Mouse (Mus musculus) stomach, postnatal 0 days (tissue): ENCODE measurements around the gene Mtrex. TPM values are rescaled to one million over a fixed set of nuclear protein-coding genes. Genes with fewer than 3 reads are reported as not detected.

Experiments used
- ATAC-seq: fragments of 200-750 bp; cut with Nextera tagmentation; 2 replicates; pipeline ENCODE4 v1.8.0; 2017; ENCODE audit not compliant: low FRiP score, low TSS enrichment
- DNase-seq: peaks from one replicate; pipeline ENCODE4 v3.0.0-alpha.2; 2016; ENCODE audit warnings: low spot score
- H3K27ac ChIP-seq: fragments of 300-500 bp; sonication (generic); replicated peaks from 2 replicates; pipeline ENCODE4 v1.5.1; 2014; ENCODE audit warnings: mild to moderate bottlenecking, control low read depth
- H3K27me3 ChIP-seq: fragments of 300-500 bp; sonication (generic); 2 replicates; pipeline ENCODE4 v1.6.1; 2014; ENCODE audit warnings: low read length; ENCODE audit not compliant: control insufficient read depth, insufficient read depth
- H3K36me3 ChIP-seq: fragments of 300-500 bp; sonication (generic); 2 replicates; pipeline ENCODE4 v1.6.1; 2014; ENCODE audit warnings: low read length, mixed read lengths; ENCODE audit not compliant: control insufficient read depth, insufficient read depth
- H3K4me1 ChIP-seq: fragments of 300-500 bp; sonication (generic); replicated peaks from 2 replicates; pipeline ENCODE4 v1.6.1; 2014; ENCODE audit warnings: antibody characterized with exemption; ENCODE audit not compliant: control insufficient read depth, insufficient read depth
- H3K4me2 ChIP-seq: fragments of 300-500 bp; sonication (generic); replicated peaks from 2 replicates; pipeline ENCODE4 v1.6.1; 2014; ENCODE audit warnings: low read depth, mild to moderate bottlenecking, control low read depth, moderate library complexity
- H3K4me3 ChIP-seq: fragments of 300-500 bp; sonication (generic); 2 replicates; pipeline ENCODE4 v1.5.1; 2014; ENCODE audit warnings: low read depth, low read length, control low read depth
- H3K9ac ChIP-seq: fragments of 300-500 bp; sonication (generic); 2 replicates; pipeline ENCODE4 v1.6.1; 2014; ENCODE audit warnings: mild to moderate bottlenecking, low read length, control low read depth, mixed read lengths
- H3K9me3 ChIP-seq: fragments of 300-500 bp; sonication (generic); 2 replicates; pipeline ENCODE4 v1.6.1; 2016; ENCODE audit warnings: low read length; ENCODE audit not compliant: control insufficient read depth
- CTCF ChIP-seq: IDR thresholded peaks from 2 replicates; pipeline ENCODE4 v1.5.1; 2016; ENCODE audit warnings: antibody characterized with exemption, low read depth, mild to moderate bottlenecking, moderate library complexity
- EP300 ChIP-seq: optimal IDR thresholded peaks from 2 replicates; pipeline ENCODE3; 2016; ENCODE audit warnings: antibody characterized with exemption
- WGBS: fragments of 180-500 bp; shearing (Covaris S2); extraction: QIAGEN DNeasy Blood & Tissue Kit; methylation state at CpG from one replicate; pipeline ENCODE4 v1.1.7; 2014; 5-methylcytosine and 5-hydroxymethylcytosine counted together
- polyA plus RNA-seq: library from polyadenylated mRNA; unstranded; fragments of >200 nt; fragmentation: Nextera tagmentation; extraction: Ambion mirVana; gene quantifications from 2 replicates; pipeline ENCODE4 v1.2.1, GENCODE M21; 2015

The Mtrex gene
- polyA plus RNA-seq, 1 experiment from 2014 or later: 21.5 TPM

GRCm38 (mm10) chr13:112902176-112902575 lies 25.0 kb downstream of the Mtrex start:
- no peaks in the 10 kb centered on the region for H3K9me3 ChIP-seq
- no peak overlapping the region for H3K9ac ChIP-seq
- no peak overlapping the region for H3K4me3 ChIP-seq
- TF ChIP-seq EP300: no peak
- no peak for TF ChIP-seq CTCF
- no peak for ATAC-seq
- no peak overlapping the region for H3K27ac ChIP-seq
- 73% methylated on average over 3 of the region's 3 CpGs for WGBS
- DNase-seq: no peak
- H3K36me3 ChIP-seq: peaks cover 18% of the 10 kb centered on the region
- H3K27me3 ChIP-seq: no peaks in the 10 kb centered on the region
- no peaks in the 10 kb centered on the region for H3K4me1 ChIP-seq
- H3K4me2 ChIP-seq: no peak overlapping the region

DNA sequence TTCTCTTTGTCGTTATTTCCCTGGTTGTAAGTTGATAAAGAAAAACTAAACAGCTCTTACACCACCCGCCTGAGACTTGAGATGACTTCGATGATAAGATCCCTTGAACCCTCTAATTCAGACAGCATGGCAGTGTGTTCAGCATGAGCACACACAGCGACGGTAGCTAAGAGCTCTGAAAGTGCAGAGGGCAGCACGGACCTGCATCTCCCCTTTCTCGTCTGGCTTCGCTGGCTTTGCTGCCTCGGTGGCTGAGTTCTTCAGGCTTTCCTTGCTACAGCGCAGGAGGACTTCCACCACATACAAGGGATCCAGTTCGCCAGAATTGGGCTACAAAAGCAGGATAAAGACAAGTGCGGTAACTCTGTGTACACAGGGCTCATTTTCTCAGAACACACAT lies 40.0 kb downstream of the Mtrex start:
- TF ChIP-seq EP300 (no peak), CTCF (no peak)
- Histone ChIP-seq H3K4me2 (no peak overlapping the region), H3K9ac (no peak overlapping the region), H3K9me3 (no peaks in the 10 kb centered on the region), H3K27me3 (no peaks in the 10 kb centered on the region), H3K27ac (no peak overlapping the region), H3K36me3 (peaks cover 19% of the 10 kb centered on the region), H3K4me1 (no peaks in the 10 kb centered on the region), H3K4me3 (no peak overlapping the region)
- ATAC-seq (no peak), DNase-seq (no peak)
- 85% methylated on average over 12 of the region's 12 CpGs for WGBS

DNA sequence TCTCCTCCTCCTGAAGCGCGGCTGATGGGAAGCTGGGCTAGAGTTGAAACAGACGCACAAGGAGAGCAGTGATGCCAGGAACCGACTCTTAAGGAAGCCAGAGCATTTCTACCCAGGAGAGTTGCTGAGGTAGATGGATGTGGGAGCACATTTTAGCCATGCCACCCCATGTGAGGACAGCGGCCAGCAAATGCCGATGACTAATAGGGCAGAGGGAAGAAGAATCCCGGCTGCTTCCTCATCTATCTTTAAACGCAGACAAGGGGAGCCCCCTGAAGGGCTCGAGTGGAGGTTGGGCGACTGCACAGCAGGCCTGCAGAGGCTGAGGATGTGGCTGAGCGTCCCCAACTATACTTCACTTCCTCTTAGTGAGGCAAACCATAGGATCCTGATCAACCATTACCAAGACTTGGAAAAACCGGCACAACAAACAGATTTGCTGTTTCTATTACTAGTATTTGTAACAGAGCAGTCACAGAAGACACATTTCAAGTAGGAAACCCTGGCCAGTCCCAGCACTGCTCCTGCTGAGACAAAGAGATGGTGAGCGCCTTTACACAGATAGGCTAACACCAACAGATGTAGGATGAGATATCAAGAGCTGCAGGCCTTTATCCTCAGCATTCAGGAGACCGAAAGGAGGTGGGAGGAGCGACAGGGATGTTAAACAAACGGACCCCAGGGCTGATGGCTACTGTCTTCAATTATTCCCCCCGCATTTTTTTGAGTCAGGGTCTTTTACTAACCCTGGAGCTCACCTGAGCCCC lies 55.5 kb downstream of the Mtrex start:
- 63% methylated on average over 17 of the region's 17 CpGs for WGBS
- no peaks in the 10 kb centered on the region for H3K4me1 ChIP-seq
- no peak overlapping the region for H3K4me2 ChIP-seq
- H3K9ac ChIP-seq: no peak overlapping the region
- no peak for DNase-seq
- H3K27ac ChIP-seq: no peak overlapping the region
- peak; percentile 6; the same call in 1 of the 2 replicates for TF ChIP-seq CTCF
- TF ChIP-seq EP300: no peak
- no peaks in the 10 kb centered on the region for H3K9me3 ChIP-seq
- H3K36me3 ChIP-seq: peaks cover 21% of the 10 kb centered on the region
- peak; percentile 53 for ATAC-seq
- H3K27me3 ChIP-seq: no peaks in the 10 kb centered on the region
- no peak overlapping the region for H3K4me3 ChIP-seq

GRCm38 (mm10) chr13:112870039-112870690 lies 57.0 kb downstream of the Mtrex start:
- Histone ChIP-seq H3K9ac (no peak overlapping the region), H3K27me3 (no peaks in the 10 kb centered on the region), H3K36me3 (peaks cover 18% of the 10 kb centered on the region), H3K4me1 (no peaks in the 10 kb centered on the region), H3K4me3 (no peak overlapping the region), H3K9me3 (no peaks in the 10 kb centered on the region), H3K4me2 (no peak overlapping the region), H3K27ac (no peak overlapping the region)
- TF ChIP-seq EP300 (no peak), CTCF (no peak)
- no peak for DNase-seq
- no peak for ATAC-seq
- 60% methylated on average over 11 of the region's 11 CpGs for WGBS

DNA sequence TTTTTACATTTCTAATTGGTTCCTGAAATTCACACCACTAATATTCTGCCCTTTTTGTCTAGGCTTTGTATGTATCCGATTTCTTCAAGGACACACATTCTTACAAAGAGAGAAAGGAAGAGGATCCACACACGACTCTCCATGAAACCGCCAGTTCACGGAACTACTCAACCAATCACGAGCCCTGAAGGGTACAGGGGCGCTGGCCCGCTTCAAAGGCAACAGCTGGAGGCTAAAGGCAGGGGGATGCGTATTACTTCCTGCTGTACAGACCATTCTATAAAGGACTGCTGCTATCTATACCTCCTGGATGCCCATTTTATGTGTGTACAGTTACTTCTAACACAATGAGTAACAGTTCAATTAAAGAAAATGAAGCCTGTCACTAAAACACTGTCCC lies 59.8 kb downstream of the Mtrex start:
- DNase-seq: no peak

DNA sequence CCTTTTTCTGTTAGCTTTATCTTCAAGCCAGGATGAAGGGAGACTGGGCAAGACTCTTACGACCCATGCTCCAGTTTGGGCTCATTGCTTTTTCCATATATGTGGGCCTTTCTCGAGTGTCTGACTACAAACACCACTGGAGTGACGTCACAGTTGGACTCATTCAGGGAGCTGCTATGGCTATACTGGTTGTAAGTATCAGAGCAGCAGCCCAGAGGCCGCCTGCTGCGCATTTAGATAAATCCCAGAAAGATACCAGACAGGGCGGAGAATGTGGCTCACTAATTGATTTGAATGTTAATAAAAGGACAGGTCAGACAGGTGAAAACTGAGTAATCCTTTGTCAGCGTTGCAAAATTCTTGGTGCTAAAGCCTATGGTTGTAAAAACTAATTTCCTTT lies 60.4 kb downstream of the Mtrex start:
- 70% methylated on average over 7 of the region's 7 CpGs for WGBS
- no peak overlapping the region for H3K4me3 ChIP-seq
- no peak overlapping the region for H3K9ac ChIP-seq
- H3K4me1 ChIP-seq: no peaks in the 10 kb centered on the region
- H3K27me3 ChIP-seq: no peaks in the 10 kb centered on the region
- TF ChIP-seq EP300 (no peak), CTCF (no peak)
- no peak overlapping the region for H3K4me2 ChIP-seq
- no peak for ATAC-seq
- H3K36me3 ChIP-seq: peaks cover 15% of the 10 kb centered on the region
- no peak for DNase-seq
- H3K27ac ChIP-seq: no peak overlapping the region
- no peaks in the 10 kb centered on the region for H3K9me3 ChIP-seq

More for the DNA sequence above, 59.8 kb downstream of the Mtrex start:
- H3K9me3 ChIP-seq: no peaks in the 10 kb centered on the region
- no peak overlapping the region for H3K27ac ChIP-seq
- peaks cover 16% of the 10 kb centered on the region for H3K36me3 ChIP-seq
- 92% methylated on average over 8 of the region's 8 CpGs for WGBS
- H3K4me1 ChIP-seq: no peaks in the 10 kb centered on the region
- no peak overlapping the region for H3K9ac ChIP-seq
- ATAC-seq: no peak
- H3K27me3 ChIP-seq: no peaks in the 10 kb centered on the region
- H3K4me3 ChIP-seq: no peak overlapping the region
- no peak overlapping the region for H3K4me2 ChIP-seq
- TF ChIP-seq EP300 (no peak), CTCF (no peak)
